Mouse (Mus musculus) erythroblast, embryonic 14.5 days (primary cell): Measurements from ENCODE around the gene Dock10.

Source experiments
- GATA1 ChIP-seq: IDR thresholded peaks from 2 replicates; pipeline ENCODE4 v1.6.1; 2012; ENCODE audit warnings: low read length, inconsistent platforms, mixed read lengths
- TAL1 ChIP-seq: IDR thresholded peaks from 3 replicates; pipeline ENCODE4 v1.6.1; 2012; ENCODE audit warnings: low read length, inconsistent platforms, mixed read lengths

GRCm38 (mm10) chr1:80646602-80647001 lies 111.7 kb downstream of the Dock10 start:
- TF ChIP-seq GATA1 (no peak), TAL1 (no peak)
